Mouse (Mus musculus): ENCODE data around the gene Stam. TPM values are rescaled to one million over a fixed set of nuclear protein-coding genes. Genes with fewer than 3 reads are reported as not detected.
"Not testable (repeated sequence)": the region's sequence is repeated elsewhere in the genome, so short reads cannot be mapped to it uniquely, and the experiment has no call there.

Stam gene
- polyA plus RNA-seq, 1 experiment from 2014 or later, result 75.5 TPM

- WGBS, result 64% methylated on average over 2 of the region's 2 CpGs
- Histone ChIP-seq H3K4me2 (no peak overlapping the region), H3K9ac (no peak overlapping the region), H3K36me3 (no peaks in the 10 kb centered on the region), H3K4me1 (no peaks in the 10 kb centered on the region), H3K4me3 (no peak overlapping the region), H3K27ac (peak overlapping the region; percentile 32; the same call in 1 of the 2 replicates), H3K9me3 (no peaks in the 10 kb centered on the region), H3K27me3 (no peaks in the 10 kb centered on the region)
- no peak for ATAC-seq (ENCODE audit: borderline replicate concordance, extremely low read depth, low FRiP score, low TSS enrichment)
Observed at GRCm38 (mm10) chr2:14165066-14165465, 91.2 kb downstream of the Stam start.

DNA sequence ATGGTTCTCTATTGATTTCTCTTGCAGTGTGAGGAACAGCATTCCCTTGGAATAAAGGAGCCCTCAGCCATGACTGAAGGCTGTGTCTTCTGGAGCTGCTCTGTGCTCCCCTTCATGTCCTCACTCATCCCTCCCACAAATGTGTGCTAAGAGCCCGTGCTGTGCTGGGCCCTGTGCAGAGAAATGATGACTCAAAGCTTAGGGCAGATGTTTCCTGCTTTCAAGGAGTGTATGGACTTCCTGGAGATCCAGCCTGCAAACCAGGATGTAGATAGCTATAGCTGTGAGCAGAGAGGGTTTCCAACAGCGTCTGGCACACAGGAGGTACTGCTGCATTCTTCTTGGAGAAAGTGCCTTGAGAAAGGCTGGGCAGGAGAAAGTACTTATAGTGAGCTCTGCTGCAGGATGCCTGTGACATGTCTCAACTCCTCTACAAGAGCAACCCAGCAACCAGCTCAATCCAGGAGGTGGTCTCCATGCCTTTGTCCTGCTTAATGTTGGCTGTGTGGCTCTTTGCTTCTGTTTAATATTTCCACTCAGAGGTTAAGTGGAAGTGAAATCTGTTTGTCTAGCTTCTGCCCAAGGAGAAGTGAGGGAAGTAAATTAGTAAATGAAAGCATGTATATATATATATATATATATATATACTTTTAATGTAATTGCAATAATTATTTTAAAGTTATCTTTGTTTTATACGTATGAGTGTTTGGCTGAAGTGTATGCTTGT, 91.9 kb downstream of the Stam start:
- Histone ChIP-seq H3K27ac (peak overlapping the region; percentile 32; the same call in 1 of the 2 replicates), H3K36me3 (no peaks in the 10 kb centered on the region), H3K27me3 (no peaks in the 10 kb centered on the region), H3K9me3 (no peaks in the 10 kb centered on the region), H3K4me1 (no peaks in the 10 kb centered on the region), H3K4me2 (no peak overlapping the region), H3K4me3 (no peak overlapping the region), H3K9ac (no peak overlapping the region)
- 54% methylated on average over 3 of the region's 3 CpGs for WGBS
- ATAC-seq (ENCODE audit: borderline replicate concordance, extremely low read depth, low FRiP score, low TSS enrichment), result peak; percentile 79

DNA sequence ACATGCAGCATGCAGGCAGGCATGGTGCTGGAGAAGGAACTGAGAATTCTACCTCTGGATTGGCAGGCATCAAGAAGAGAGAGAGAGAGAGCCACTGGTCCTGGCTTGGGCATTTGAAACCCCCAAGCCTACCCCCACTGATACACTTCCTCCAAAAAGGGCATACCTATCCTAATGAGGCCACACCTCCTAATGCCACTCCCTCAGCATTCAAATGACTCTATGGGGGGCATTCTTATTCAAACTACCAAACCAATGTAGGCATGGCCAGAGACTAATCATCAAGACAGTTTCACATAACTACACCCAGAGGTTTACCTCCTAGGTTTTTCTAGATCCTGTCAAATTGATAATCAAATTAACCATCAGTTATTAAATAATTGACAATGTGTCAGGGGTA, 93.8 kb downstream of the Stam start:
- Histone ChIP-seq H3K9me3 (no peaks in the 10 kb centered on the region), H3K4me2 (no peak overlapping the region), H3K36me3 (no peaks in the 10 kb centered on the region), H3K4me1 (no peaks in the 10 kb centered on the region), H3K27ac (no peak overlapping the region), H3K4me3 (no peak overlapping the region), H3K9ac (no peak overlapping the region), H3K27me3 (no peaks in the 10 kb centered on the region)
- ATAC-seq (ENCODE audit: borderline replicate concordance, extremely low read depth, low FRiP score, low TSS enrichment), result no peak

GRCm38 (mm10) chr2:14174334-14174733, 100.4 kb downstream of the Stam start, which contains the start of gene Tmem236:
Tmem236 (plus strand) TSS chr2:14174523.
- no peak for ATAC-seq (ENCODE audit: borderline replicate concordance, extremely low read depth, low FRiP score, low TSS enrichment)
- Histone ChIP-seq H3K27ac (no peak within 1 kb of the TSS), H3K9me3 (no peaks in the 10 kb centered on the region), H3K36me3 (no peaks in the 10 kb centered on the region), H3K4me3 (no peak within 1 kb of the TSS), H3K9ac (no peak within 1 kb of the TSS), H3K27me3 (no peaks in the 10 kb centered on the region), H3K4me1 (no peaks in the 10 kb centered on the region), H3K4me2 (no peak within 1 kb of the TSS)
- 79% methylated on average over 3 of the region's 3 CpGs for WGBS

GRCm38 (mm10) chr2:14176460-14177193, 102.7 kb downstream of the Stam start:
- H3K36me3 ChIP-seq, result no peaks in the 10 kb centered on the region
- no peaks in the 10 kb centered on the region for H3K27me3 ChIP-seq
- H3K9ac ChIP-seq, result no peak overlapping the region
- ATAC-seq (ENCODE audit: borderline replicate concordance, extremely low read depth, low FRiP score, low TSS enrichment), result no peak
- H3K27ac ChIP-seq, result no peak overlapping the region
- H3K4me1 ChIP-seq, result no peaks in the 10 kb centered on the region
- WGBS, result 70% methylated on average over 2 of the region's 2 CpGs
- no peaks in the 10 kb centered on the region for H3K9me3 ChIP-seq
- no peak overlapping the region for H3K4me2 ChIP-seq
- no peak overlapping the region for H3K4me3 ChIP-seq

GRCm38 (mm10) chr2:14184375-14184774, 110.5 kb downstream of the Stam start:
- no peaks in the 10 kb centered on the region for H3K27me3 ChIP-seq
- no peaks in the 10 kb centered on the region for H3K4me1 ChIP-seq
- H3K9ac ChIP-seq, result no peak overlapping the region
- no peaks in the 10 kb centered on the region for H3K36me3 ChIP-seq
- H3K4me3 ChIP-seq, result no peak overlapping the region
- H3K9me3 ChIP-seq, result no peaks in the 10 kb centered on the region
- no peak for ATAC-seq (ENCODE audit: borderline replicate concordance, extremely low read depth, low FRiP score, low TSS enrichment)
- H3K4me2 ChIP-seq, result no peak overlapping the region
- no peak overlapping the region for H3K27ac ChIP-seq

DNA sequence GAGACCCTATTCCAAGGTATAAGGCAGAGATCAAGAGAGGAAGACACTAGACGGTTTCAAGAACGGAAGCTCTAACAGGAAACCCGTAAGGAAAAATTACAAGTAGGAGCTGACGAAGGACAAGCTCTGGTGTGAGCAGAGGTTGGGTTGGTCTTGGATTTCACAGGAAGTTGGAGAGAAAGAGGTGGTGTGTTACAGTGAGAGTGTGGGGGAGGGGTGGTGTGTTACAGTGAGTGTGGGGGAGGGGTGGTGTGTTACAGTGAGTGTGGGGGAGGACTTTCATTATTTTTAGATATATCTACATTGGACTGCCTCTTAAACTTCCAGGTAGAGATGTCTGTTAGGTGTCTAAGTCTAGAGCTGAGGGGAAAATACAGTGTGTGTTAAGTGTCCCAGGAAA, 116.8 kb downstream of the Stam start:
- no peak overlapping the region for H3K4me2 ChIP-seq
- no peaks in the 10 kb centered on the region for H3K4me1 ChIP-seq
- no peaks in the 10 kb centered on the region for H3K27me3 ChIP-seq
- WGBS, result 61% methylated on average over 4 of the region's 4 CpGs
- H3K27ac ChIP-seq, result no peak overlapping the region
- ATAC-seq (ENCODE audit: borderline replicate concordance, extremely low read depth, low FRiP score, low TSS enrichment), result no peak
- no peak overlapping the region for H3K9ac ChIP-seq
- H3K36me3 ChIP-seq, result no peaks in the 10 kb centered on the region
- no peak overlapping the region for H3K4me3 ChIP-seq
- H3K9me3 ChIP-seq, result no peaks in the 10 kb centered on the region

DNA sequence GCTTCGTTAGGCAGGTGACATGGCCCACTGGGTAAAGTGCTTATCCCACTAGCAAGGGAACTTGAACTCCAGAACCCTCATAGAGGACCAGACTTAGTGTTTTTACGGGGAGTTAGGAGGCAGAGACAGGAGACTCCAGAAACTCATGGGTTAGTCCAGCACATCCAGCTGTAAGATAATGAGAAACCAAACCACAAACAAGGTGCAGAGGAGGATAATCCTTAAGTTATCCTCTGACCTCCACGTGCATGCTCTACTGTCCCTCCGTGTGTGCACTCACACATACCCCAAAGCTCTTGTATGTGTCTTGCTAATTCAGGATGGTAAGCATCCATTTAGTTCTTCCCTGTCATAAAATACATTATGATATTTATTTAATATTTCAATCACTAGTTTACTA, 117.7 kb downstream of the Stam start:
- Histone ChIP-seq H3K9me3 (no peaks in the 10 kb centered on the region), H3K4me1 (no peaks in the 10 kb centered on the region), H3K27ac (no peak overlapping the region), H3K9ac (no peak overlapping the region), H3K4me2 (no peak overlapping the region), H3K4me3 (no peak overlapping the region), H3K36me3 (no peaks in the 10 kb centered on the region), H3K27me3 (no peaks in the 10 kb centered on the region)
- no peak for ATAC-seq (ENCODE audit: borderline replicate concordance, extremely low read depth, low FRiP score, low TSS enrichment)
- WGBS, result 81% methylated on average over 4 of the region's 4 CpGs

GRCm38 (mm10) chr2:14192046-14192445, 118.1 kb downstream of the Stam start:
- Histone ChIP-seq H3K36me3 (no peaks in the 10 kb centered on the region), H3K4me3 (no peak overlapping the region), H3K4me1 (no peaks in the 10 kb centered on the region), H3K4me2 (no peak overlapping the region), H3K27me3 (no peaks in the 10 kb centered on the region), H3K9ac (no peak overlapping the region), H3K27ac (no peak overlapping the region), H3K9me3 (no peaks in the 10 kb centered on the region)
- WGBS, result 72% methylated on average over 6 of the region's 6 CpGs
- ATAC-seq (ENCODE audit: borderline replicate concordance, extremely low read depth, low FRiP score, low TSS enrichment), result no peak

DNA sequence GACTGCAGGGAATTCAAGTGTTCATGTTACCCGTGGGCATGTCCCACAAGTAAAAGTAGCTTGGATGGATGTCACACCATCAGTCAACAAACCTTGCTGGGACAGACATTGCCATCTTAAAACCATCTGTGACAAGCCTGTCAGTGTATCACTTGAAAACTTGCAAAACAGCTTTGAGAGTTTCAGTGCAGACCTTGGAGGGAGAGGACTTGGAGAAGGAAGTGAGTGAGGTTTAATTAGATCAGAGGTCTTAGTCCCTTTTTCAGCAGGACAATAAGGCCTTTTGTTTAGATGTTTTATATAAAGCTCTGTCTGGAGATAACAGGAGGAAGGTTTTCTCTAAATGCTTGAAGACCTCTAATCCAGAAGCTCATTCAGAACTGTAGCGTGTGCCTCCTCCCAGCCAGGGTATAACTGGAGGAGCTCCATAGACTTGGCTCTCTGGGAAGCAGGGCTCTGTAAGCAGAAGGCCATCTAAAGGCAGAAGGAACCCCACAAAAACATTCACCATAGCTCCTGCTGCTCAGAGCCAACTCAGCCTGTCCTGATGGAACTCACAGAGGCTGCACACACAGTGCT, 124.5 kb downstream of the Stam start:
- not testable (repeated sequence) for H3K27ac ChIP-seq; H3K4me2 ChIP-seq; H3K9me3 ChIP-seq; ATAC-seq (ENCODE audit: borderline replicate concordance, extremely low read depth, low FRiP score, low TSS enrichment); H3K9ac ChIP-seq; H3K4me1 ChIP-seq; H3K27me3 ChIP-seq; H3K36me3 ChIP-seq; H3K4me3 ChIP-seq
- WGBS, result 44% methylated on average over 1 of the region's 2 CpGs

Data from lung, embryonic 15.5 days (tissue).